Mouse (Mus musculus) heart, embryonic 10.5 days (tissue): Measurements from ENCODE around the gene Cmc4. TPM values are rescaled to one million over a fixed set of nuclear protein-coding genes. Genes with fewer than 3 reads are reported as not detected.

Source experiments
- DNase-seq: peaks from one replicate; pipeline ENCODE4 v3.0.0-alpha.2; 2017; ENCODE audit warnings: low spot score
- H3K27ac ChIP-seq: fragments of 300-500 bp; sonication (generic); 2 replicates; pipeline ENCODE4 v1.5.1; 2016; ENCODE audit warnings: mild to moderate bottlenecking
- H3K27me3 ChIP-seq: fragments of 300-500 bp; sonication (generic); 2 replicates; pipeline ENCODE4 v1.6.1; 2016; ENCODE audit warnings: mild to moderate bottlenecking; ENCODE audit not compliant: poor library complexity, insufficient read depth, severe bottlenecking
- H3K36me3 ChIP-seq: fragments of 300-500 bp; sonication (generic); 2 replicates; pipeline ENCODE4 v1.6.1; 2016; ENCODE audit warnings: mild to moderate bottlenecking, moderate library complexity
- H3K4me1 ChIP-seq: fragments of 300-500 bp; sonication (generic); 2 replicates; pipeline ENCODE4 v1.6.1; 2016; ENCODE audit warnings: mild to moderate bottlenecking
- H3K4me3 ChIP-seq: fragments of 300-500 bp; sonication (generic); 2 replicates; pipeline ENCODE4 v1.5.1; 2016; ENCODE audit warnings: mild to moderate bottlenecking, moderate library complexity
- H3K9me3 ChIP-seq: fragments of 300-500 bp; sonication (generic); 2 replicates; pipeline ENCODE4 v1.6.1; 2016; ENCODE audit warnings: mild to moderate bottlenecking, moderate library complexity
- WGBS: fragments of 180-500 bp; shearing (Covaris S2); methylation state at CpG from one replicate; pipeline ENCODE4 v1.1.7; 2016; 5-methylcytosine and 5-hydroxymethylcytosine counted together
- polyA plus RNA-seq: library from polyadenylated mRNA; unstranded; fragments of >200 nt; fragmentation: Nextera tagmentation; extraction: Ambion mirVana; gene quantifications from 2 replicates; pipeline ENCODE4 v1.2.1, GENCODE M21; 2016

Gene Cmc4
- 11.9 and 13.2 TPM in 2 replicates for polyA plus RNA-seq

GRCm38 (mm10) chrX:75415936-75416785 lies at the start of gene Cmc4, which contains the start of the genes Mtcp1 and Brcc3:
Cmc4 (minus strand) TSS chrX:75416584.
Mtcp1 (minus strand) TSS chrX:75416588.
Brcc3 (plus strand) TSS chrX:75416628.
- peak within 1 kb of the TSS; percentile 62 for H3K4me3 ChIP-seq
- H3K36me3 ChIP-seq: no peaks in the 10 kb centered on the region
- no peaks in the 10 kb centered on the region for H3K27me3 ChIP-seq
- no peaks in the 10 kb centered on the region for H3K9me3 ChIP-seq
- 11% methylated on average over 52 of the region's 52 CpGs for WGBS
- no peaks in the 10 kb centered on the region for H3K4me1 ChIP-seq
- H3K27ac ChIP-seq: peak within 1 kb of the TSS; percentile 90
- DNase-seq: peak; percentile 96

- Histone ChIP-seq H3K4me3 (no peak overlapping the region), H3K4me1 (no peaks in the 10 kb centered on the region), H3K27me3 (no peaks in the 10 kb centered on the region), H3K27ac (no peak overlapping the region), H3K36me3 (peaks cover 48% of the 10 kb centered on the region), H3K9me3 (no peaks in the 10 kb centered on the region)
- 79% methylated on average over 1 of the region's 1 CpGs for WGBS
- DNase-seq: no peak
Measured at GRCm38 (mm10) chrX:75454597-75454996, 38.2 kb upstream of the Cmc4 start.

- Histone ChIP-seq H3K36me3 (no peaks in the 10 kb centered on the region), H3K27me3 (no peaks in the 10 kb centered on the region), H3K27ac (no peak overlapping the region), H3K9me3 (no peaks in the 10 kb centered on the region), H3K4me1 (no peaks in the 10 kb centered on the region), H3K4me3 (no peak overlapping the region)
- no peak for DNase-seq
- WGBS: 91% methylated on average over 1 of the region's 1 CpGs
Measured at GRCm38 (mm10) chrX:75409711-75410110, 6.7 kb downstream of the Cmc4 start.

GRCm38 (mm10) chrX:75403350-75403749 lies 13.0 kb downstream of the Cmc4 start:
- H3K27ac ChIP-seq: no peak overlapping the region
- no peaks in the 10 kb centered on the region for H3K36me3 ChIP-seq
- DNase-seq: no peak
- H3K27me3 ChIP-seq: no peaks in the 10 kb centered on the region
- H3K4me1 ChIP-seq: no peaks in the 10 kb centered on the region
- H3K4me3 ChIP-seq: no peak overlapping the region
- H3K9me3 ChIP-seq: no peaks in the 10 kb centered on the region

- Histone ChIP-seq H3K27ac (no peak overlapping the region), H3K9me3 (no peaks in the 10 kb centered on the region), H3K4me1 (no peaks in the 10 kb centered on the region), H3K36me3 (0 out of 2 replicates have a peak, but pooled peaks cover under 1% of the 10 kb centered on the region), H3K27me3 (no peaks in the 10 kb centered on the region), H3K4me3 (no peak overlapping the region)
- 71% methylated on average over 2 of the region's 2 CpGs for WGBS
- DNase-seq: no peak
Measured at GRCm38 (mm10) chrX:75402668-75403067, 13.7 kb downstream of the Cmc4 start.

- 86% methylated on average over 1 of the region's 1 CpGs for WGBS
- DNase-seq: no peak
Measured at GRCm38 (mm10) chrX:75399471-75399870, 16.9 kb downstream of the Cmc4 start.

GRCm38 (mm10) chrX:75382195-75382771 lies 34.1 kb downstream of the Cmc4 start, which contains the start of the genes Fundc2 and F8:
Fundc2 (plus strand) TSS chrX:75382399.
F8 (minus strand) TSS chrX:75382615.
- WGBS: 8% methylated on average over 24 of the region's 25 CpGs
- H3K4me3 ChIP-seq: peak within 1 kb of the TSS; percentile 59
- peak; percentile 92 for DNase-seq
- no peaks in the 10 kb centered on the region for H3K4me1 ChIP-seq
- H3K27ac ChIP-seq: peak within 1 kb of the TSS; percentile 92
- peaks cover 1% of the 10 kb centered on the region; the same call in 1 of the 2 replicates for H3K36me3 ChIP-seq
- H3K27me3 ChIP-seq: no peaks in the 10 kb centered on the region
- no peaks in the 10 kb centered on the region for H3K9me3 ChIP-seq

More at GRCm38 (mm10) chrX:75399471-75399870, 16.9 kb downstream of the Cmc4 start:
- Histone ChIP-seq H3K36me3 (peaks cover 8% of the 10 kb centered on the region; the same call in 1 of the 2 replicates), H3K4me3 (no peak overlapping the region), H3K9me3 (no peaks in the 10 kb centered on the region), H3K27ac (no peak overlapping the region), H3K4me1 (no peaks in the 10 kb centered on the region), H3K27me3 (no peaks in the 10 kb centered on the region)

- 70% methylated on average over 5 of the region's 5 CpGs for WGBS
Measured at GRCm38 (mm10) chrX:75381699-75382098, 34.7 kb downstream of the Cmc4 start.

GRCm38 (mm10) chrX:75381176-75381575 lies 35.2 kb downstream of the Cmc4 start:
- H3K27me3 ChIP-seq: no peaks in the 10 kb centered on the region
- H3K36me3 ChIP-seq: no peaks in the 10 kb centered on the region
- WGBS: 89% methylated on average over 1 of the region's 1 CpGs
- H3K9me3 ChIP-seq: no peaks in the 10 kb centered on the region
- DNase-seq: no peak
- H3K4me3 ChIP-seq: no peak overlapping the region
- H3K27ac ChIP-seq: no peak overlapping the region
- H3K4me1 ChIP-seq: no peaks in the 10 kb centered on the region

More at GRCm38 (mm10) chrX:75381699-75382098, 34.7 kb downstream of the Cmc4 start:
- H3K9me3 ChIP-seq: no peaks in the 10 kb centered on the region
- no peaks in the 10 kb centered on the region for H3K4me1 ChIP-seq
- no peaks in the 10 kb centered on the region for H3K27me3 ChIP-seq
- peak overlapping the region; percentile 92 for H3K27ac ChIP-seq
- DNase-seq: no peak
- H3K36me3 ChIP-seq: no peaks in the 10 kb centered on the region
- H3K4me3 ChIP-seq: peak overlapping the region; percentile 59

- Histone ChIP-seq H3K4me3 (no peak overlapping the region), H3K27ac (no peak overlapping the region), H3K27me3 (no peaks in the 10 kb centered on the region), H3K36me3 (no peaks in the 10 kb centered on the region), H3K4me1 (no peaks in the 10 kb centered on the region), H3K9me3 (no peaks in the 10 kb centered on the region)
- no peak for DNase-seq
Measured at GRCm38 (mm10) chrX:75376815-75377214, 39.6 kb downstream of the Cmc4 start.

GRCm38 (mm10) chrX:75372666-75373425 lies 43.5 kb downstream of the Cmc4 start:
- Histone ChIP-seq H3K27ac (no peak overlapping the region), H3K27me3 (no peaks in the 10 kb centered on the region), H3K9me3 (no peaks in the 10 kb centered on the region), H3K4me1 (no peaks in the 10 kb centered on the region), H3K4me3 (no peak overlapping the region), H3K36me3 (no peaks in the 10 kb centered on the region)
- no peak for DNase-seq
- 60% methylated on average over 2 of the region's 2 CpGs for WGBS

GRCm38 (mm10) chrX:75370197-75370596 lies 46.2 kb downstream of the Cmc4 start:
- no peak overlapping the region for H3K4me3 ChIP-seq
- no peak for DNase-seq
- H3K27me3 ChIP-seq: no peaks in the 10 kb centered on the region
- no peaks in the 10 kb centered on the region for H3K4me1 ChIP-seq
- H3K27ac ChIP-seq: no peak overlapping the region
- H3K36me3 ChIP-seq: no peaks in the 10 kb centered on the region
- H3K9me3 ChIP-seq: no peaks in the 10 kb centered on the region
